Mouse (Mus musculus) heart, postnatal 0 days (tissue): ENCODE results near the gene 4930442H23Rik.
"Not testable (repeated sequence)": the region's sequence is repeated elsewhere in the genome, so short reads cannot be mapped to it uniquely, and the experiment has no call there.

Experiments
- CTCF ChIP-seq: IDR thresholded peaks from 2 replicates; pipeline ENCODE4 v1.5.1; 2016; ENCODE audit warnings: antibody characterized with exemption, control low read depth, low read depth
- EP300 ChIP-seq: IDR thresholded peaks from 2 replicates; pipeline ENCODE4 v1.6.1; 2016; ENCODE audit warnings: antibody characterized with exemption, low read depth

GRCm38 (mm10) chr10:81217267-81217666, 33.6 kb upstream of the 4930442H23Rik start:
- TF ChIP-seq CTCF, result peak; percentile 61
- TF ChIP-seq EP300, result not testable (repeated sequence)
